Mouse (Mus musculus) heart, postnatal 10 days (tissue): Measurements from ENCODE around the gene Slc25a1. TPM values are rescaled to one million over a fixed set of nuclear protein-coding genes. Genes with fewer than 3 reads are reported as not detected.
A peak's percentile ranks its signal among the peaks of the same experiment; 100 is the strongest.
"Not testable (repeated sequence)": the region's sequence is repeated elsewhere in the genome, so short reads cannot be mapped to it uniquely, and the experiment has no call there.

Experiments used
- DNase-seq, 2 experiments: peaks; one replicate each; pipeline ENCODE4 v3.0.0; 2021
- intact Hi-C: fragments of 180-260 bp; cut with DNase I; formaldehyde crosslinking; loops from one replicate; pipeline ENCODE4 v1.15.1; 2025
- total RNA-seq, 2 experiments: library from RNA; stranded (reverse); gene quantifications; 2 replicates each; pipeline ENCODE4 v1.2.3; 2021

Slc25a1 gene
- total RNA-seq: 10 to 100 TPM; 12.7 to 13.5 TPM

GRCm38 (mm10) chr16:17928087-17928580, at the start of gene Slc25a1:
TSS of gene Slc25a1 (minus strand) at chr16:17928219.
- intact Hi-C loops: loop anchor here (2.0 kb wide), 1 partner anchor 59 kb away; no protein-coding TSS in a partner anchor
- peak; percentile 75 to 77 for DNase-seq

- no peak for DNase-seq
- intact Hi-C loops: no loop called here
Measured at GRCm38 (mm10) chr16:17971853-17972252, 43.8 kb upstream of the Slc25a1 start.

GRCm38 (mm10) chr16:17962091-17962490, 34.1 kb upstream of the Slc25a1 start:
- intact Hi-C loops: no loop called here
- no peak for DNase-seq

GRCm38 (mm10) chr16:17956052-17956638, 28.1 kb upstream of the Slc25a1 start:
- intact Hi-C loops: not testable (repeated sequence)

GRCm38 (mm10) chr16:17951618-17952017, 23.6 kb upstream of the Slc25a1 start:
- DNase-seq: no peak
- intact Hi-C loops: no loop called here

More at GRCm38 (mm10) chr16:17956052-17956638, 28.1 kb upstream of the Slc25a1 start:
- DNase-seq: not testable (repeated sequence)

- DNase-seq: no peak
- intact Hi-C loops: no loop called here
Measured at GRCm38 (mm10) chr16:17950068-17950467, 22.0 kb upstream of the Slc25a1 start.

GRCm38 (mm10) chr16:17949421-17949877, 21.4 kb upstream of the Slc25a1 start:
- intact Hi-C loops: no loop called here
- no peak for DNase-seq

DNA sequence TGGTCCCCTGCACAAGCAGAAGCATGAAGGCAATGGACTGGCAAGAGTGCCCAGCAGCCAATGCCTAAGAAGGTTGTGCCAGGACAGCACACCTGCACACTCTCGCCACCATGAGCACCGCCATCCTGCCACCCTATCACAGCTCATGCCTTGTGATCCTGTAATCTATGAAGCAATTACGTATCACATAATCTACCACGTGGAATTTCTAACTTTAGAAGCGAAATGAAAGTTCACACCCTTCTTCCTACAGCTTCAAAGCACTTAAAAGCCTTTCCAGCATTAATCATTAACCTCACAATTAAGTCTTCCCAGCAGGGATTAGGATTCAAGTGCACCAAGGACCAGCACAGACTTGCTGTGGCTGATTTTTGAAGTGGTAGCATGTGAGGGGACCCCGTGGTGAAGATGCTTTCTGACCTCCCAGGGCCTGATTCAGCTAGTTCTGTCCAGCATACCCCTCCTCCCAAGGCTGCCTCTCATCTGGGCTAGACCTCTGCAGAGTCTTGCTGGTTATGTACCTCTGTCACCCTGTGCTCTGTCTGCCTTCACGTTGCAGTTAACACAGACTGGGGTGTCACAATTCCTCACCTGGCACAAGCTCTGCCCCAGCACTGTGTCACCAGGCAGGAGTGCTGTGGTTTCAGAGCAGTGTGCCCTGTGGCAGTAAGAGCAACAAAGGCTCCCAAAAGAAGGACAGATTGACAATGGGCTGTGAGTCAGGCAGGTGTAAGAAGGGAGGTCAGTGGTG, 17.2 kb upstream of the Slc25a1 start:
- intact Hi-C loops: no loop called here
- no peak for DNase-seq

GRCm38 (mm10) chr16:17943466-17943865, 15.4 kb upstream of the Slc25a1 start:
- no peak for DNase-seq
- intact Hi-C loops: no loop called here

GRCm38 (mm10) chr16:17939255-17939751, 11.3 kb upstream of the Slc25a1 start:
- intact Hi-C loops: loop anchor here (2.0 kb wide), 1 partner anchor 29 kb away; the partner anchor contains the start of gene Ess2
- DNase-seq: no peak

GRCm38 (mm10) chr16:17938821-17939220, 10.8 kb upstream of the Slc25a1 start:
- DNase-seq: peak; percentile 63 to 68
- intact Hi-C loops: loop anchor here (2.0 kb wide), 1 partner anchor 28 kb away; the partner anchor contains the start of gene Ess2

DNA sequence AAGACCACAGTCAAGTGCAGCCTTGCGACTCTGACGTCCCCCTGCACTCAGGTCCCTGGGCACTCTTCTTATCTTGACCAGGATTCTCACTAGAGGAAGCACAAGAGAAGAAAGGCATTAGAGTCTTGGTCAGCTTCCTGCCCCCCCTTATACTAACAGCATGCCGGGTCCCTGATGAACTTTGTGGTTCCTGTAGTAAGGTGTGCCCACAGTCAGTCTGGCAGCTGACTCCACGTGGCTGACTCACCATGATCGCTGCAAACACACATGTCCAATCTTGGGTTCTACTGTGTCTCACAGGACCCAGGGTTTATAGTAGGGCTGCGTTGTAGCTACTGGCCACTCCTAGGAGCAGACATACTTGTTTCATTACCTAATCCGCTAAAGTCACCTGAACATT, 10.2 kb upstream of the Slc25a1 start:
- intact Hi-C loops: loop anchor here (2.0 kb wide), 1 partner anchor 27 kb away; the partner anchor contains the start of gene Ess2
- no peak for DNase-seq

DNA sequence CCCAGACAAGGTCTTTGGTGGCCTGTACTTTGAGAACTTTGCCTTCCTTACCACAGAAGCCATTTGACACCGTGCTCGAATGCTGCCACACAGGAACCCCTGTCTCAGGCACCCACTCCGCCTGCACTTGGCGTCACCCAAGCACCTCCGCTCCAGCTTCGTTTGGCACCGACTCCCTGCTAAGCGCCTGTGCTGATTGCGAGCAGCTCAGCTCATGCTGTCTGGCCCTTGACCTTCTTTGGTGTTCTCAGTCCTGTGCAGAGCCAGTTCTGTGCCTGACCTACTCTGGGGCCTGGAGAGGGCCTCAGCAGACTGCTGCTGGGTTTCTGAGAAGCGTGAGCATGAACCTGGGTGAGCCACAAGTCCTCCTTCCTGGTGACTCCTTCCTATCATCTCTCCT, 8.8 kb upstream of the Slc25a1 start:
- DNase-seq: no peak
- intact Hi-C loops: no loop called here

DNA sequence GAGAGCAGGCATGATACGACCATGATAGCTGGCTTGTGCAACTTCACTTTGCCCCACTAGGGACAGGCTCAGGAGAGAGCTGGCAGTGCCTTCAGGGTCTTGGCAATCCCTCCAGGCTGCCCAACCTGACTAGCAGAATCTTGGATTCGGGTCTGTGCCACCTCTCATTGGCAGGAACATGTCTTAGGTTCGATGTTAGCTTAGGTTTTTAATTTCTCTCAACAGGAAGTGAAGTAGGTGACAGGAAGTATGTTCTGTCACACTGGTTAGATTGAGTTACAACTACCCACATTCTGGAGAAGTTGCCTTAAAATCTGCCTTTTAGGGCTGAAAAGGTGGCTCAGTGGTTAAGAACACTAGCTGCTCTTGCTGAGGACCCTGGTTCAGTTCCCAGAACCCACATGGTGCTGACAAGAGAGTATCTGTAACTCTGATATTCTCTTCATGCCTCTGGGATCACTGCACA, 6.5 kb upstream of the Slc25a1 start:
- intact Hi-C loops: loop anchor here (5.0 kb wide), 1 partner anchor 113 kb away; no protein-coding TSS in a partner anchor
- no peak for DNase-seq

DNA sequence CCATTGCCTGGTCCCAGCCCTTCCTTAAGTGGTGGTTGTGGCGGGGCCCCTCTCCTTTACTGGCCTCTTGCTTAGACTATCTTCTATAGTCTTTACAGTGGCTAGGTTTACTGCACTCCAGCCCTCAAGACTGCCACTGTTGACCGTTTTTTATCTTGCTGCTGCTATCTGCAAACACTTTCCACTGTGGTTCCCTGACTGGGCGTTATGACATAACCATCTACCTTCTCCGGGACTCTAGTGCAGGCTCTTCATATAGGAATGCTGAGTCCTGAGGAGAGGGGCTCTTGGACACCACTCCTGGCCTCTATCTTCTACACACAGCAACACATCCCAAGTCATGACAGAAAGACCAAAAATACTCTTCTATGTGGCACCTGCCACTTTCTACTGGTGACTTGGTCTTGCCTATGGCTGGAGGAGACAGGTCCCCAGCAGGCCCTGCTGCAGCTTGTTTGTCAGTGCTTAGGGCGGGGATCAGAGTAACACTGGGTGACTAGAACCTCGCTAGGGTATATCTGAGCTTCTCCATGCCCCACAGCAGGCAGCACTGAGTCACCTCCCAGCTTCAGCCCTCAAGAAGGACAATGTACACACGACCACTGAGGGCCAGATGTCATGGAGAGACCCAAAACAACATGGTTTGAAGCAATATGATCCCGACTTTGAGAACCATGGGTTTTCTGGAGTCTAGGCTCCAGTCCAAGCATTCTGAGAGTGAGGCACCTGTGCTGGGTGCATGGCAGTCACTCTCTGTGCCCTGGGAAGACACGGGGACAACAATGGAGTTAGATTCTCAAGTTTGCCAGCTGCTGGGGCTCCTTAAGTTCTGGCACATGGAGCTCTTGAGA, 5.8 kb upstream of the Slc25a1 start:
- intact Hi-C loops: loop anchor here (5.0 kb wide), 1 partner anchor 113 kb away; no protein-coding TSS in a partner anchor
- DNase-seq: no peak

GRCm38 (mm10) chr16:17931906-17932460, 4.0 kb upstream of the Slc25a1 start:
- intact Hi-C loops: loop anchor here (5.0 kb wide), 1 partner anchor 115 kb away; no protein-coding TSS in a partner anchor

DNA sequence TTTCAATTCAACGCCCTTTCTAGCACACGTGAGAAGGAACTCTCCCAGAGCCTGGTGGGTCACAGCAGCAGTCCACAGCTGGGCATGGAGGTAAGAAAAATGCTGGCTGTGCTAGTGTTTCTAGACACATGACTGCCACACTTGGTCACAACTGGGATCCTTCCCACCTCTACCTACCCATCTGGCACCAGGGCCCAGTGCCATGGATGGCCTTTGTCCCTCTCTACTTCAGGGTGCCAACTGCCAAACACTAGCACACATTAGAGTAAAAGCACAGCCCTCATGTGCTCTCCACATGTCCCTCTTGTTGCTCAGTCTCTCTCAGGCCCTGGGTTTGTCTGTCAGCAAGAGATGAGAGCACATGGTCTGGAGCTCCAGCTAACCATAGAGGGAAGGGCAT, 1.6 kb upstream of the Slc25a1 start:
- DNase-seq: no peak
- intact Hi-C loops: loop anchor here (2.0 to 5.0 kb wide), 2 partner anchors 57 to 118 kb away; no protein-coding TSS in a partner anchor

More at GRCm38 (mm10) chr16:17931906-17932460, 4.0 kb upstream of the Slc25a1 start:
- no peak for DNase-seq

- DNase-seq: no peak
- intact Hi-C loops: loop anchor here (2.0 kb wide), 1 partner anchor 58 kb away; no protein-coding TSS in a partner anchor
Measured at GRCm38 (mm10) chr16:17929211-17929610, 1.2 kb upstream of the Slc25a1 start.

DNA sequence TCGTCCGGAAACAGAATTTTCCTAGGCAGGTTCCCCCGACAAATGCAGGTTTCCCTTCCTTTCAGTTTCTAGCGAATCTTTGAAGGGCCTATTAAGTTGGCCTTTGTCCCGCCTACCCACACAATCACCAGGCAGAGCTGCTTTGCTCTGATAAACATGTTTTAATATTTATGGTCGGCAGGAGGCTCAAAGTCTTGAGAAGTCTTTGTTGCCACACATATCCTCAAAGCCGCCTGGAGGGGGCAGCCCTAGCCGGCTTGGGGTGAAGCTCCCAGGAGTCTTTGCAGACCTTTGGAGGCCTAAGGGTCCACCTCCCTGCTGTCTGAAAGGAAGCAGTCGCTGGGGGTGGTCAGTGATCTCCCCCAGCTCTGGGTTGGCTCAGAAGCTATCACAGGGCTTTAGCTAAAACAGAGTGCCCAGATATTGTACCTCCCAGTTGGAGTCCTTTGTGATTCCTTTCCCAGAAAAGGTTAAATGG, 647 bp upstream of the Slc25a1 start:
- intact Hi-C loops: loop anchor here (2.0 kb wide), 1 partner anchor 58 kb away; no protein-coding TSS in a partner anchor
- DNase-seq: peak; percentile 73 to 85
